Mouse (Mus musculus) adrenal gland, postnatal 14 days (tissue): ENCODE measurements around the gene Ramp2. TPM values are rescaled to one million over a fixed set of nuclear protein-coding genes. Genes with fewer than 3 reads are reported as not detected.

Experiments used
- total RNA-seq: library from RNA; stranded (reverse); gene quantifications from 2 replicates; pipeline ENCODE4 v1.2.3, GENCODE M21; 2021

Gene Ramp2
- total RNA-seq, 1 experiment from 2014 or later: 107 TPM

Other genes starting within 250 kb of the Ramp2 start
- 91.3 and 111 TPM in 2 replicates for gene Atp6v0a1, start 236.6 kb upstream of the Ramp2 start, total RNA-seq
- 29.6 and 30.8 TPM in 2 replicates for gene Naglu, start 176.0 kb upstream of the Ramp2 start, total RNA-seq
- gene Hsd17b1, start 167.6 kb upstream of the Ramp2 start, total RNA-seq: 0.85 and 1.2 TPM in 2 replicates
- 87.7 and 97.6 TPM in 2 replicates for gene Coasy, start 163.5 kb upstream of the Ramp2 start, total RNA-seq
- 39.8 and 45.9 TPM in 2 replicates for gene Mlx, start 158.8 kb upstream of the Ramp2 start, total RNA-seq
- gene Psmc3ip, start 150.6 kb upstream of the Ramp2 start, total RNA-seq: 6.6 and 8.8 TPM in 2 replicates
- gene Retreg3, start 126.1 kb upstream of the Ramp2 start, total RNA-seq: 53.7 and 56.0 TPM in 2 replicates
- 45.9 and 48.6 TPM in 2 replicates for gene Tubg1, start 126.1 kb upstream of the Ramp2 start, total RNA-seq
- 7.2 and 7.9 TPM in 2 replicates for gene Tubg2, start 90.1 kb upstream of the Ramp2 start, total RNA-seq
- 10.9 and 13.5 TPM in 2 replicates for gene Cntnap1, start 75.5 kb upstream of the Ramp2 start, total RNA-seq
- 30.5 and 32.7 TPM in 2 replicates for gene Plekhh3, start 74.7 kb upstream of the Ramp2 start, total RNA-seq
- 1.4 and 1.5 TPM in 2 replicates for gene Ccr10, start 70.6 kb upstream of the Ramp2 start, total RNA-seq
- gene Ezh1, start 19.6 kb upstream of the Ramp2 start, total RNA-seq: 28.8 and 37.7 TPM in 2 replicates
- 116 and 120 TPM in 2 replicates for gene Vps25, start 7.7 kb downstream of the Ramp2 start, total RNA-seq
- gene Wnk4, start 14.5 kb downstream of the Ramp2 start, total RNA-seq: 3.4 and 3.6 TPM in 2 replicates
- 0.44 and 0.86 TPM in 2 replicates for gene Cntd1, start 33.0 kb downstream of the Ramp2 start, total RNA-seq
- 79.4 and 80.1 TPM in 2 replicates for gene Coa3, start 33.1 kb downstream of the Ramp2 start, total RNA-seq
- 135 and 147 TPM in 2 replicates for gene Becn1, start 56.3 kb downstream of the Ramp2 start, total RNA-seq
- gene Psme3, start 70.2 kb downstream of the Ramp2 start, total RNA-seq: 148 and 152 TPM in 2 replicates
- 7.3 and 10.2 TPM in 2 replicates for gene Aoc2, start 79.0 kb downstream of the Ramp2 start, total RNA-seq
- 125 and 168 TPM in 2 replicates for gene Aoc3, start 84.6 kb downstream of the Ramp2 start, total RNA-seq
- gene G6pc, start 121.5 kb downstream of the Ramp2 start, total RNA-seq: 8.4 and 26.4 TPM in 2 replicates
- gene Aarsd1, start 171.6 kb downstream of the Ramp2 start, total RNA-seq: 41.9 and 44.8 TPM in 2 replicates
- 3.9 and 6.0 TPM in 2 replicates for gene Gm27029, start 178.8 kb downstream of the Ramp2 start, total RNA-seq
- gene Rundc1, start 179.1 kb downstream of the Ramp2 start, total RNA-seq: 19.6 and 20.9 TPM in 2 replicates
- gene Ptges3l, start 179.3 kb downstream of the Ramp2 start, total RNA-seq: 3.2 and 5.3 TPM in 2 replicates
- 98.3 and 102 TPM in 2 replicates for gene Rpl27, start 196.3 kb downstream of the Ramp2 start, total RNA-seq
- 29.0 and 29.6 TPM in 2 replicates for gene Ifi35, start 202.4 kb downstream of the Ramp2 start, total RNA-seq
- gene Rnd2, start 219.0 kb downstream of the Ramp2 start, total RNA-seq: 8.9 and 9.6 TPM in 2 replicates
- gene Vat1, start 220.2 kb downstream of the Ramp2 start, total RNA-seq: 74.7 and 95.1 TPM in 2 replicates